ENCODE assay signal across 9 mouse cellular contexts in genomic region chr3:126598881-126599280, GRCm38 (mm10). TPM values are rescaled to one million over a fixed set of nuclear protein-coding genes. Genes with fewer than 3 reads are reported as not detected.
DNase-seq lines count a peak whose midpoint lies in the region; ATAC-seq and TF ChIP-seq lines count a peak whose summit lies in the region.
"Had no signal": no experiment of that assay in that cellular context is flagged by ENCODE, and none has a peak within 500 bp of the region (broad histone marks: within the 10 kb centered on the region; RNA-seq: fewer than 3 reads in every experiment).

No protein-coding gene starts in this region.

- ATAC-seq in kidney, embryonic 16.5 days (ENCODE audit: low FRiP score, low TSS enrichment) = no peak
- no peak for ATAC-seq in hindbrain, embryonic 16.5 days

- H3K79me2 ChIP-seq in myocyte (ENCODE audit: control insufficient read depth, insufficient read depth) = peaks cover 62% of the 10 kb centered on the region

- H3K4me3 ChIP-seq in kidney, embryonic 16.5 days (ENCODE audit: low read length) = no peak overlapping the region; the same call in 1 of the 2 replicates
- peak overlapping the region; percentile 52 for H3K4me3 ChIP-seq in embryonic fibroblast, embryonic 13.5 days (ENCODE audit: insufficient read depth, low read length)
- H3K4me3 ChIP-seq in hindbrain, embryonic 16.5 days (ENCODE audit: low read length) = peak overlapping the region; percentile 80
- peak overlapping the region; percentile 83 for H3K4me3 ChIP-seq in myocyte
- H3K4me3 ChIP-seq: erythroblast, embryonic 14.5 days had no signal

- no peak overlapping the region for H3ac ChIP-seq in myocyte (ENCODE audit: control insufficient read depth, insufficient read length)

- DNase-seq in kidney, adult 18-20 months = no peak
- no peak for DNase-seq in urinary bladder, adult 18-20 months (ENCODE audit: low spot score in 2 of 2)
- no peak for DNase-seq in layer of hippocampus, postnatal 36 days
- DNase-seq: kidney, postnatal 36 days had no signal

- H3K4me2 ChIP-seq in kidney, embryonic 16.5 days (replicated peaks; ENCODE audit: low read depth, low read length) = peak overlapping the region; percentile 94
- peak overlapping the region; percentile 96 for H3K4me2 ChIP-seq in hindbrain, embryonic 16.5 days (ENCODE audit: low read length)
- H3K4me2 ChIP-seq in myocyte (ENCODE audit: low read depth) = peak overlapping the region; percentile 83

- TF ChIP-seq CTCF in embryonic fibroblast, embryonic 13.5 days (IDR thresholded peaks at IDR 0.05; ENCODE audit: borderline replicate concordance, insufficient read depth, low read length) = no peak

- TF ChIP-seq POLR2A in embryonic fibroblast, embryonic 13.5 days (IDR thresholded peaks at IDR 0.05; ENCODE audit: low read depth, low read length) = no peak
- TF ChIP-seq POLR2A in myocyte (IDR thresholded peaks at IDR 0.05; ENCODE audit: insufficient read length, low read depth) = no peak

- no peak overlapping the region for H3K9ac ChIP-seq in kidney, embryonic 16.5 days (replicated peaks; ENCODE audit: low read length)
- no peak overlapping the region for H3K9ac ChIP-seq in hindbrain, embryonic 16.5 days (ENCODE audit: low read depth, low read length)

- H3K9me3 ChIP-seq in kidney, embryonic 16.5 days (ENCODE audit: low read length) = no peaks in the 10 kb centered on the region
- H3K9me3 ChIP-seq in hindbrain, embryonic 16.5 days (ENCODE audit: control insufficient read depth, low read length) = no peaks in the 10 kb centered on the region

- 62% methylated on average over 3 of the region's 3 CpGs for WGBS in kidney, embryonic 16.5 days
- WGBS in hindbrain, embryonic 16.5 days = 33% methylated on average over 3 of the region's 3 CpGs

- H3K27ac ChIP-seq in kidney, embryonic 16.5 days (ENCODE audit: low read length) = no peak overlapping the region
- H3K27ac ChIP-seq in embryonic fibroblast, embryonic 13.5 days (ENCODE audit: insufficient read depth, low read length) = peak overlapping the region; percentile 55; the same call in 1 of the 2 replicates
- no peak overlapping the region for H3K27ac ChIP-seq in hindbrain, embryonic 16.5 days (ENCODE audit: low read depth, low read length)

- H3K27me3 ChIP-seq in kidney, embryonic 16.5 days (ENCODE audit: insufficient read depth, low read length) = no peaks in the 10 kb centered on the region
- no peaks in the 10 kb centered on the region for H3K27me3 ChIP-seq in hindbrain, embryonic 16.5 days (replicated peaks; ENCODE audit: control insufficient read depth, insufficient read depth, low read length)
- no peaks in the 10 kb centered on the region for H3K27me3 ChIP-seq in myocyte (ENCODE audit: control insufficient read depth, insufficient read depth, insufficient read length)

- peaks cover 4% of the 10 kb centered on the region; the same call in 1 of the 2 replicates for H3K36me3 ChIP-seq in kidney, embryonic 16.5 days (ENCODE audit: insufficient read depth, low read length)
- H3K36me3 ChIP-seq in hindbrain, embryonic 16.5 days (ENCODE audit: control insufficient read depth, insufficient read depth, low read length) = no peaks in the 10 kb centered on the region
- H3K36me3 ChIP-seq in myocyte (ENCODE audit: control insufficient read depth, insufficient read depth) = peaks cover 6% of the 10 kb centered on the region

- H3K4me1 ChIP-seq in kidney, embryonic 16.5 days (ENCODE audit: insufficient read depth, low read length) = peaks cover 7% of the 10 kb centered on the region; the same call in 1 of the 2 replicates
- H3K4me1 ChIP-seq in embryonic fibroblast, embryonic 13.5 days (ENCODE audit: control insufficient read depth, insufficient read depth, low read length) = peaks cover 2% of the 10 kb centered on the region; the same call in 1 of the 2 replicates
- H3K4me1 ChIP-seq in hindbrain, embryonic 16.5 days (ENCODE audit: control insufficient read depth, insufficient read depth, low read depth, low read length) = peaks cover 4% of the 10 kb centered on the region; the same call in 1 of the 2 replicates

TF ChIP-seq in myocyte, 11 proteins besides CTCF, POLR2A, EP300 and RAD21:
- TF ChIP-seq USF1 (IDR thresholded peaks at IDR 0.05; ENCODE audit: low read depth) (no peak), REST (IDR thresholded peaks at IDR 0.05; ENCODE audit: insufficient read depth, insufficient read length) (no peak), MYOG (IDR thresholded peaks at IDR 0.05; ENCODE audit: control insufficient read depth in 1 of 3, insufficient read depth in 1 of 3, insufficient read length in 2 of 3, low read depth in 2 of 3) (no peak), TCF12 (IDR thresholded peaks at IDR 0.05; ENCODE audit: insufficient read depth, poor library complexity, severe bottlenecking) (no peak), SRF (IDR thresholded peaks at IDR 0.05; ENCODE audit: control insufficient read depth, insufficient read length, low read depth) (no peak), MAX (IDR thresholded peaks at IDR 0.05; ENCODE audit: low read depth) (no peak), TCF3 (IDR thresholded peaks at IDR 0.05; ENCODE audit: insufficient read length, low read depth) (no peak), CEBPB (IDR thresholded peaks at IDR 0.05; ENCODE audit: insufficient read depth, poor library complexity, severe bottlenecking) (no peak), MYOD1 (IDR thresholded peaks at IDR 0.05; ENCODE audit: control insufficient read depth in 1 of 3, insufficient read length in 2 of 3, low read depth in 2 of 3) (no peak)
TF ChIP-seq in myocyte: peak in this region for 0.

RNA-seq across cellular contexts. Expression of gene Camk2d, which starts 2.8 kb away (rescaled TPM):
- polyA plus RNA-seq in kidney, embryonic 16.5 days (2015; fragmentation: Nextera tagmentation; extraction: Ambion mirVana) = 23.8 and 24.9 TPM in 2 replicates
- 186 and 189 TPM in 2 replicates for polyA plus RNA-seq in embryonic fibroblast, embryonic 13.5 days (2011; ENCODE audit: insufficient read length, low read depth, missing spikeins)
- 81.6 and 88.9 TPM in 2 replicates for polyA plus RNA-seq in hindbrain, embryonic 16.5 days (2015; fragmentation: Nextera tagmentation; extraction: Ambion mirVana)
- polyA plus RNA-seq in myocyte (2012; fragmentation: generic; extraction: Trizol) = 22.1 TPM
- total RNA-seq in layer of hippocampus, postnatal 36 days (2021) = 10 to 100 TPM; 32.2 to 33.1 TPM
- polyA plus RNA-seq: erythroblast, embryonic 14.5 days had no signal
